20 mouse cellular contexts compared by ENCODE assay signal in genomic region chr7:64508826-64509225, GRCm38 (mm10). TPM values are rescaled to one million over a fixed set of nuclear protein-coding genes. Genes with fewer than 3 reads are reported as not detected.
A peak's percentile ranks its signal among the peaks of the same experiment; 100 is the strongest.
DNase-seq lines count a peak whose midpoint lies in the region; TF ChIP-seq lines count a peak whose summit lies in the region.
"Had no signal": no experiment of that assay in that cellular context is flagged by ENCODE, and none has a peak within 500 bp of the region (broad histone marks: within the 10 kb centered on the region; RNA-seq: fewer than 3 reads in every experiment).

No protein-coding gene starts in this region.

- H3K27ac ChIP-seq in thymus, adult 2 months (ENCODE audit: control insufficient read depth, insufficient read depth, low read length), result no peak overlapping the region
- H3K27ac ChIP-seq: liver, embryonic 12.5 days; lung, embryonic 15.5 days; midbrain, embryonic 13.5 days; stomach, embryonic 15.5 days had no signal

- DNase-seq in layer of hippocampus, postnatal 10 days (ENCODE audit: low spot score in 2 of 2), result peak; percentile 2 to 10
- no peak for DNase-seq in layer of hippocampus, adult 9-10 months (ENCODE audit: low spot score)
- peak; percentile 1 for DNase-seq in thymus, postnatal 10 days (ENCODE audit: low spot score in 2 of 2)
- no peak for DNase-seq in thymus, adult 2 months
- peak; percentile 22 for DNase-seq in cerebellum, adult 9-11 months
- peak; percentile 1 to 2 for DNase-seq in left cerebral cortex, postnatal 14 days (ENCODE audit: low spot score in 2 of 2)
- no peak for DNase-seq in adrenal gland, adult 2 months
- no peak for DNase-seq in adrenal gland, postnatal 14 days
- DNase-seq: adrenal gland, postnatal 36 days; heart, postnatal 4 days; kidney, adult 2 months; kidney, postnatal 36 days; thymus, postnatal 36 days had no signal

- 95% methylated on average over 7 of the region's 7 CpGs for WGBS in thymus, adult 2 months

- intact Hi-C loops in left cerebral cortex, postnatal 14 days (cut with DNase I), result no loop called here

- no peak for TF ChIP-seq POLR2A in thymus, adult 2 months (IDR thresholded peaks at IDR 0.05; ENCODE audit: control insufficient read depth, extremely low read depth, insufficient read depth, low read length, poor library complexity)

- H3K4me3 ChIP-seq in thymus, adult 2 months (ENCODE audit: control insufficient read depth, insufficient read depth, low read length), result no peak overlapping the region
- H3K4me3 ChIP-seq: liver, embryonic 12.5 days; lung, embryonic 15.5 days; midbrain, embryonic 13.5 days; myocyte; stomach, embryonic 15.5 days had no signal

- no peak for TF ChIP-seq CTCF in thymus, adult 2 months (IDR thresholded peaks at IDR 0.05; ENCODE audit: borderline replicate concordance, control insufficient read depth, extremely low read depth, insufficient read depth, low read length, poor library complexity)

- no peaks in the 10 kb centered on the region for H3K4me1 ChIP-seq in thymus, adult 2 months (replicated peaks; ENCODE audit: control insufficient read depth, insufficient read depth, low read length)
- H3K4me1 ChIP-seq: liver, embryonic 12.5 days; lung, embryonic 15.5 days; stomach, embryonic 15.5 days had no signal

- no peaks in the 10 kb centered on the region for H3K36me3 ChIP-seq in thymus, adult 2 months (ENCODE audit: control insufficient read depth, insufficient read depth, low read length)
- H3K36me3 ChIP-seq: liver, embryonic 12.5 days; lung, embryonic 15.5 days; stomach, embryonic 15.5 days had no signal

- no peaks in the 10 kb centered on the region for H3K27me3 ChIP-seq in thymus, adult 2 months (ENCODE audit: control insufficient read depth, insufficient read depth, low read length)
- H3K27me3 ChIP-seq: midbrain, embryonic 13.5 days; Patski had no signal

RNA-seq across cellular contexts. Expression of gene Apba2, which starts 7.3 kb away (rescaled TPM):
- 100 to 1,000 TPM; 300 to 305 TPM for total RNA-seq in layer of hippocampus, postnatal 10 days (2021)
- 17.1 and 18.1 TPM in 2 replicates for polyA plus RNA-seq in thymus, adult 2 months (2012; rRNA removed)
- total RNA-seq in left cerebral cortex, postnatal 14 days (2021), result 100 to 1,000 TPM; 249 to 253 TPM
- total RNA-seq in adrenal gland, adult 2 months (2021), result under 1 TPM in 1 of 2 experiments, not detected in 1; 0.31 TPM
- 0.48 and 1.4 TPM in 2 replicates for polyA plus RNA-seq in adrenal gland, adult 2 months (2012; rRNA removed)
- total RNA-seq in adrenal gland, postnatal 14 days (2021), result 1.1 and 1.5 TPM in 2 replicates
- polyA plus RNA-seq: activated CD4-positive, CD25-positive, alpha-beta regulatory T cell, adult 4 months; myocyte; Patski had no signal

Comparison
In these comparisons a context has a peak if more than half of its experiments do, and no peak if none do; other contexts are left out.
1. DNase-seq: peak in layer of hippocampus, postnatal 10 days (2 of 2), thymus, postnatal 10 days (2 of 2), cerebellum, adult 9-11 months (single experiment) and left cerebral cortex, postnatal 14 days (2 of 2); none in layer of hippocampus, adult 9-10 months (single experiment), thymus, adult 2 months (single experiment), adrenal gland, adult 2 months (single experiment) and adrenal gland, postnatal 14 days (single experiment).
2. RNA of gene Apba2, which starts 7.3 kb away (total RNA-seq): 300 to 305 TPM in layer of hippocampus, postnatal 10 days and 249 to 253 TPM in left cerebral cortex, postnatal 14 days; 1.1 to 1.5 TPM in adrenal gland, postnatal 14 days and 0.31 TPM in adrenal gland, adult 2 months; every median in the first group is over 10 times any median in the second.